Mouse (Mus musculus): ENCODE data around the gene Fam208b. TPM values are rescaled to one million over a fixed set of nuclear protein-coding genes. Genes with fewer than 3 reads are reported as not detected.
"Not testable (repeated sequence)": the region's sequence is repeated elsewhere in the genome, so short reads cannot be mapped to it uniquely, and the experiment has no call there.

Fam208b gene
- polyA plus RNA-seq, 1 experiment from 2014 or later: 13.8 TPM

- not testable (repeated sequence) for H3K4me1 ChIP-seq (replicated peaks; ENCODE audit: control insufficient read depth, insufficient read depth, low read length); H3K9ac ChIP-seq (ENCODE audit: low read length); H3K27me3 ChIP-seq (replicated peaks; ENCODE audit: control insufficient read depth, insufficient read depth, low read length); H3K36me3 ChIP-seq (ENCODE audit: control insufficient read depth, insufficient read depth, low read length); ATAC-seq (replicated peaks; ENCODE audit: low FRiP score, low TSS enrichment, low read depth); H3K4me2 ChIP-seq (ENCODE audit: low read length); H3K4me3 ChIP-seq (ENCODE audit: low read depth, low read length); H3K27ac ChIP-seq (ENCODE audit: low read depth); H3K9me3 ChIP-seq (ENCODE audit: control insufficient read depth, low read length); DNase-seq (ENCODE audit: low spot score)
- 61% methylated on average over 4 of the region's 4 CpGs for WGBS
These were observed 91.6 kb downstream of the Fam208b start for GRCm38 (mm10) chr13:3519357-3519756.

Other genes starting within 250 kb of the Fam208b start
- gene Gdi2, start 73.0 kb downstream of the Fam208b start, polyA plus RNA-seq (2014; fragmentation: Nextera tagmentation; extraction: Ambion mirVana): 448 TPM in 2 replicates
- gene Asb13, start 22.9 kb upstream of the Fam208b start, polyA plus RNA-seq (2014; fragmentation: Nextera tagmentation; extraction: Ambion mirVana): 8.5 and 12.3 TPM in 2 replicates
- not detected in 2 replicates for gene Calml3, start 193.2 kb upstream of the Fam208b start, polyA plus RNA-seq (2014; fragmentation: Nextera tagmentation; extraction: Ambion mirVana)
- not detected in 2 replicates for gene Calm4, start 226.6 kb upstream of the Fam208b start, polyA plus RNA-seq (2014; fragmentation: Nextera tagmentation; extraction: Ambion mirVana)
- not detected in 2 replicates for gene Calm5, start 243.1 kb upstream of the Fam208b start, polyA plus RNA-seq (2014; fragmentation: Nextera tagmentation; extraction: Ambion mirVana)

All from intestine, embryonic 14.5 days (tissue).